Mouse (Mus musculus): ENCODE results near the gene Olfr671.

GRCm38 (mm10) chr7:105028360-105028759, 49.4 kb upstream of the Olfr671 start, which contains the start of gene Olfr675:
- TF ChIP-seq CTCF (IDR thresholded peaks at IDR 0.05; ENCODE audit: low read depth, low read length) (no peak), POLR2A (IDR thresholded peaks at IDR 0.05; ENCODE audit: borderline replicate concordance, low read depth, low read length) (no peak)

Measured in bone marrow macrophage, adult 2 months (primary cell).